Comparison of ENCODE assay signal across 15 mouse cellular contexts in genomic region chr11:81832381-81832780, GRCm38 (mm10). TPM values are rescaled to one million over a fixed set of nuclear protein-coding genes. Genes with fewer than 3 reads are reported as not detected.
DNase-seq lines count a peak whose midpoint lies in the region.
"Had no signal": no experiment of that assay in that cellular context is flagged by ENCODE, and none has a peak within 500 bp of the region (broad histone marks: within the 10 kb centered on the region; RNA-seq: fewer than 3 reads in every experiment).

No protein-coding gene starts in this region.

- DNase-seq in ES-CJ7 (ENCODE audit: low read depth, low spot score) (peak; percentile 61), R1 (ENCODE audit: low read depth, low spot score) (peak; percentile 88)
- DNase-seq in thymus, postnatal 25 days = no peak
- DNase-seq in cerebellum, adult 11-12 months = no peak
- DNase-seq in layer of hippocampus, postnatal 10 days (ENCODE audit: low spot score in 2 of 2) = no peak
- DNase-seq: adrenal gland, adult 8-10 months; adrenal gland, postnatal 14 days; adrenal gland, postnatal 36 days; cerebellum, adult 18-20 months; cerebellum, adult 8-10 months; cerebellum, adult 9-11 months; cerebellum, postnatal 14 days; cerebellum, postnatal 36 days; embryo, embryonic 11 days had no signal

RNA-seq across cellular contexts. Expression of gene 5530401A14Rik, which starts 28.1 kb away (rescaled TPM):
- total RNA-seq in layer of hippocampus, postnatal 10 days (2021) = under 1 TPM; 0.09 to 0.25 TPM
- total RNA-seq: adrenal gland, postnatal 14 days; common myeloid progenitor, adult 5-6 weeks had no signal

Comparison
In these comparisons a context has a peak if more than half of its experiments do, and no peak if none do; other contexts are left out.
1. DNase-seq: peak in ES-CJ7 (single experiment) and R1 (single experiment); none in thymus, postnatal 25 days (single experiment), cerebellum, adult 11-12 months (single experiment) and layer of hippocampus, postnatal 10 days (0 of 2).